Mouse (Mus musculus): ENCODE data around the gene P2ry6. TPM values are rescaled to one million over a fixed set of nuclear protein-coding genes. Genes with fewer than 3 reads are reported as not detected.
A peak's percentile ranks its signal among the peaks of the same experiment; 100 is the strongest.

The P2ry6 gene
- polyA plus RNA-seq, 1 experiment from 2014 or later, result 3.8 TPM

DNA sequence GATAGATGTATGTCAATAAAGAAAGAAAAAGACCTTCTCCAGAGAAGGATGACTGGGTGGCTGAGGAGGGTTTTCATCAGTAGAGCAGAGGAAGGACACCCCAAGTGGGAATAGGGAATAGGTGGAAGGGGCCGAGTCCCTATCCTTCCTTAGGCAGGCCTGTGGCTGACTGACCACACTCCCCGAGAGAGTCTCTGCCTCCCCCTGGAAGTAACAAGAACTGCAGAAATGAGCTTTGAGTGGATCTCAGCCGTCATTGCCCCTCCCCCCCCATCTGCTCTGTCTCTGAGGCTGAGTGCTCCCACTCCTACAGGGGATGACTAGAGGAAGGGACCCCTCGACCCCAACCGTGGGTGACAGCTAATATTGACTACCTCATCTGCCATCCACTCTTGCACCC is 33.3 kb downstream of the P2ry6 start:
- Histone ChIP-seq H3K27me3 (0 out of 2 replicates have a peak, but pooled peaks cover 5% of the 10 kb centered on the region), H3K36me3 (no peaks in the 10 kb centered on the region), H3K9me3 (replicated peaks) (no peaks in the 10 kb centered on the region), H3K4me1 (replicated peaks) (peaks cover 15% of the 10 kb centered on the region), H3K4me2 (no peak overlapping the region), H3K27ac (no peak overlapping the region), H3K4me3 (no peak overlapping the region), H3K9ac (no peak overlapping the region)
- no peak for ATAC-seq (replicated peaks; ENCODE audit: insufficient number of reproducible peaks, insufficient read depth, low FRiP score, low read depth)
- WGBS, result 32% methylated on average over 5 of the region's 5 CpGs

DNA sequence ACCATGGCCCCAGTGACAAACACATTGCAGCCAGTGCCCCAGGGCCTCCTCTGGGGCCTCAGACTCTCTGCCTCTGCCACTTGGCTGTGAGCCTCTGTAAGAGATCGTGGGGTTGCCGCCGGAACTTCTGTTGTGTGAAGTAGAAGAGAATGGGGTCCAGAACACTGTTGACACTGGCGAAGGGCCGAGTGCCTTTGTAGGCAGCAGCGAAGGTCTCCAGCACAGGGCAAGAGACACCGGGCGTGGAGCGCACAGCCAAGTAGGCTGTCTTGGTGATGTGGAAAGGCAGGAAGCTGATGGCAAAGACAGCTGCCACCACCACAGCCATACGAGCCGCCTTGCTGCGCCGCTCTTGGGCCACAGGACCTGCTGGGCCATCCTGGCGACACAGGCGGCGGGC is 36.3 kb downstream of the P2ry6 start:
- WGBS, result 75% methylated on average over 16 of the region's 16 CpGs

DNA sequence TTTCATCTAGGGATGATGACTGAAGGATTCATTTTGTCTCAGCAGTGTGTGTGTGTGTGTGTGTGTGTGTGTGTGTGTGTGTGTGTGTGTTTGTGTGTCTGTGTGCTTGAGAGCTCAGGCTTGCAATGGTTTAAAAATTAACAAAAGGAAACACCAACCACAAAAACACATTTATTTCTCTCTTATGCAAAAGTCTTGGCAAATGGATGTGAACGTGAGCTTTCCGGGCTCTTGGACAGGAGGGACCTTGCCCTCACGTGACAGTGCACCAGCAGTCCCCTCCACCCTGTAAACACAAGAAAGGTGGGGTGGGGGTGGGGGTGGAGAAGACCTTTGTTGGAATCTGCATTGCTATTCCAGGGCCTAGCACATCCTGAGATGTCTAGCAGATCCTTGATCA is 37.0 kb downstream of the P2ry6 start:
- ATAC-seq (replicated peaks; ENCODE audit: insufficient number of reproducible peaks, insufficient read depth, low FRiP score, low read depth), result no peak
- H3K4me1 ChIP-seq (replicated peaks), result peaks cover 7% of the 10 kb centered on the region
- H3K36me3 ChIP-seq, result no peaks in the 10 kb centered on the region
- WGBS, result 66% methylated on average over 3 of the region's 3 CpGs
- no peaks in the 10 kb centered on the region for H3K27me3 ChIP-seq
- no peak overlapping the region for H3K4me2 ChIP-seq
- H3K9ac ChIP-seq, result no peak overlapping the region
- H3K9me3 ChIP-seq (replicated peaks), result no peaks in the 10 kb centered on the region
- H3K4me3 ChIP-seq, result no peak overlapping the region
- H3K27ac ChIP-seq, result no peak overlapping the region

More for the DNA sequence above, 36.3 kb downstream of the P2ry6 start:
- no peaks in the 10 kb centered on the region for H3K9me3 ChIP-seq (replicated peaks)
- no peak overlapping the region for H3K4me3 ChIP-seq
- H3K36me3 ChIP-seq, result no peaks in the 10 kb centered on the region
- no peak overlapping the region for H3K4me2 ChIP-seq
- peaks cover 10% of the 10 kb centered on the region for H3K4me1 ChIP-seq (replicated peaks)
- H3K27ac ChIP-seq, result no peak overlapping the region
- ATAC-seq (replicated peaks; ENCODE audit: insufficient number of reproducible peaks, insufficient read depth, low FRiP score, low read depth), result no peak
- H3K9ac ChIP-seq, result no peak overlapping the region
- H3K27me3 ChIP-seq, result no peaks in the 10 kb centered on the region

DNA sequence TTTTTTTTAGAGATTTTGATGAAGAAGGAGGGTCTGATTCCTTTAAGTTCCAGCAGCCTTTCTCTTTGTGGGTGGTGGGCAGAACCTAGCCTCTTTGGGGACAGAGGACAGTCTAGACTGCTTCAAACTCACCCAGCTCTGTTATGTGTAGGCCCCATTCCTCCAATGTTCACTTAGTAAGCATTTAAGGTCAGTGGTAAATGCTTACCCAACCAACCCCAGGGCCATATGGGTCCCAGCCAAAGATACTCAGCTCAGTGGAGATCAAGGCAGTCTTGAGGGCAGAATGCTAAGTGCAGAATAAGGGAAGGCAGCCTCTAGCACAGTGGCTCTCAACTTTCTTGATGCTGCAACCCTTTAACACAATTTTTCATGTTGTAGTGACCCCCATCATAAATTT is 40.9 kb downstream of the P2ry6 start:
- Histone ChIP-seq H3K9me3 (replicated peaks) (no peaks in the 10 kb centered on the region), H3K27ac (no peak overlapping the region), H3K4me3 (no peak overlapping the region), H3K4me2 (no peak overlapping the region), H3K36me3 (no peaks in the 10 kb centered on the region), H3K9ac (no peak overlapping the region), H3K4me1 (replicated peaks) (peaks cover 25% of the 10 kb centered on the region), H3K27me3 (no peaks in the 10 kb centered on the region)
- no peak for ATAC-seq (replicated peaks; ENCODE audit: insufficient number of reproducible peaks, insufficient read depth, low FRiP score, low read depth)

DNA sequence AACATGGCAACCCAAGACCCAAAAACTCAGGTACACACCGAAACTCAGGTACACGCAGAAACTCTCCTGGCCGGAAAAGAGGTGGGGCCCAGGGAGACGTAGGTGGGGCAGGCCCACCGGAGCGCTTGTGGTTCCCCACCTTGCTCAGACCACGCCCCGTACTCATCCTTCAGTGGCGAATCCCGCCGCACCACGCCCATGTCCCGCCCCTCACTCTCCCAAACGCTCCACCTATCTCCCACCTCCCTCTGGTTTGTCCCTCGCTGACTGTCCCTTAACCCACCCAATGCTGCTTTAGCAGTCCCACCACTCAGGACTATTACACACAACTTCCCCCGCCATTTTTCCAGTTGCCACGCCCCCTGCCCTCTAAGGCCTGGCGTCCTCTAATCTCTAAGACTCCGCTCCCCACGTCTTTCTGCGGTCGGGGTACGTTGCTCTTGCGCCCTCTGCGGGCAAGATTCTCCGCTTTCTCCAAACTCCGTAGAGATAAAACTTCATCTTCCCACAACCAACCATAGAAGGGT is 41.9 kb downstream of the P2ry6 start:
- Histone ChIP-seq H3K27me3 (no peaks in the 10 kb centered on the region), H3K4me3 (peak overlapping the region; percentile 75), H3K27ac (peak overlapping the region; percentile 96), H3K4me1 (replicated peaks) (peaks cover 34% of the 10 kb centered on the region), H3K9ac (peak overlapping the region; percentile 87), H3K9me3 (replicated peaks) (no peaks in the 10 kb centered on the region), H3K36me3 (no peaks in the 10 kb centered on the region), H3K4me2 (peak overlapping the region; percentile 90)
- ATAC-seq (replicated peaks; ENCODE audit: insufficient number of reproducible peaks, insufficient read depth, low FRiP score, low read depth), result peak; percentile 89
- under 1% methylated on average over 26 of the region's 27 CpGs for WGBS

DNA sequence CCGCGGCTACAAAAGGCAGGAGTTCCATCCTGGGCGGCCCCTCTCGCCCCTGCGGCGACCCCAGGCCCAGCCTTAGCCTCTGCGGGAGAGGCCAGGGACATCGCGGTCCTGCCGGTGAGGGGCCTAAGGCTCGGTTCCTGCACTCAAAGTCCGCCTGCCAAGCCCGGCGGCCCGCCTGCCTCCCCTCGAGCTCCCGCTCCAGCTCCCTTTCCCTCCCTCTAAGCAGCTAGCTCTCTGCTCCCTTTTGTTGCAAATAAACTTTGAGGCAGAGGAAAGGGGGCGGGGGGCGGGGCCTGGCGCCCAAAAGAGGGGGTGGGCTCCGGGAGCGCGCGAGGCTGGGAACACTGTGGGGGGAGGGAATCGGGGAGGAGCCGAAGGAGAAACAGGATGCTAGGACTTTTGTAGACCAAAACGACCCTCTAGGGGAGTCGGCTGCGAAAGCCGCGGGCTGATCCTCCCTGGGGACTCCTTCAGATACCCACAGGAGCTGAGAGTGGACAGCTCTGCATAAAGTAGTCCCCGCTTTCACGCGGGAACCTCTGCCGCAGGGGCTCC is 42.4 kb downstream of the P2ry6 start, which contains the start of gene Arhgef17:
Gene Arhgef17 (minus strand): TSS at position 182 of the 555 bp plus-strand sequence.
- Histone ChIP-seq H3K27me3 (no peaks in the 10 kb centered on the region), H3K4me3 (peak within 1 kb of the TSS; percentile 75), H3K4me2 (peak within 1 kb of the TSS; percentile 90), H3K36me3 (no peaks in the 10 kb centered on the region), H3K27ac (peak within 1 kb of the TSS; percentile 96), H3K9me3 (replicated peaks) (no peaks in the 10 kb centered on the region), H3K4me1 (replicated peaks) (peaks cover 40% of the 10 kb centered on the region), H3K9ac (peak within 1 kb of the TSS; percentile 87)
- WGBS, result under 1% methylated on average over 35 of the region's 35 CpGs
- peak; percentile 61 for ATAC-seq (replicated peaks; ENCODE audit: insufficient number of reproducible peaks, insufficient read depth, low FRiP score, low read depth)

DNA sequence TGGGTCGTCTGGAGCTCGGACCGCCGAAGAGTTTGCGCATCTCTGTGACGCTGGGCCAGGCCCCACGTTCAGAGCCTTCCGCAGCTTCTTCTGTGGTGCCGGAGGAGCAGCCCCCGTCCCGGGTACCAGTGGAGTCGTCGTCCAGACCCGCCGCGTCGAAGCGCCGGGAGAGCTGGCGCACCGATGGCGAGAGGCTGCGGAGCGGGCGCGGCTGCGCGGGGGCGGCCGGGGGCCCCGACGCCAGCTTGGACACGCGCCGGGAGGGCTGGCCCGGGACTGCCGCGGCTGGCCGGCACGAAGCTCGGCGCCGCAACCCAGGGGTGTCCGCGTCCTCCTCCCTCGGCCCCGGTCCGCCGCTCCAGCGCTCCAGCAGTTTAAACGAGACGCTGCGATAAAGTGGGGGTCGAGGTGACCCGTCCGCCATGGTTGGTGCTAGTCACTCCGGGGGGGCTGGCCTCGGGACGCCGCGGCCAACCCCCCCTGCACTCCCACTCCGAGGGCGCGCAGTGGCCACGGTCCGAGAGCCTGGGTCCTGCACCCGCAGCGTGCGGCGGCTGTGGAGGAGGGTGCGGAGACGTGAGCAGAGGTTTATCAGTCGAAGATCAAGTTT is 43.0 kb downstream of the P2ry6 start:
- H3K27ac ChIP-seq, result peak overlapping the region; percentile 96
- H3K9ac ChIP-seq, result peak overlapping the region; percentile 87
- WGBS, result under 1% methylated on average over 67 of the region's 73 CpGs
- no peaks in the 10 kb centered on the region for H3K27me3 ChIP-seq
- peak; percentile 20 for ATAC-seq (replicated peaks; ENCODE audit: insufficient number of reproducible peaks, insufficient read depth, low FRiP score, low read depth)
- H3K4me2 ChIP-seq, result peak overlapping the region; percentile 90
- H3K4me3 ChIP-seq, result peak overlapping the region; percentile 75
- H3K9me3 ChIP-seq (replicated peaks), result no peaks in the 10 kb centered on the region
- peaks cover 46% of the 10 kb centered on the region for H3K4me1 ChIP-seq (replicated peaks)
- H3K36me3 ChIP-seq, result no peaks in the 10 kb centered on the region

DNA sequence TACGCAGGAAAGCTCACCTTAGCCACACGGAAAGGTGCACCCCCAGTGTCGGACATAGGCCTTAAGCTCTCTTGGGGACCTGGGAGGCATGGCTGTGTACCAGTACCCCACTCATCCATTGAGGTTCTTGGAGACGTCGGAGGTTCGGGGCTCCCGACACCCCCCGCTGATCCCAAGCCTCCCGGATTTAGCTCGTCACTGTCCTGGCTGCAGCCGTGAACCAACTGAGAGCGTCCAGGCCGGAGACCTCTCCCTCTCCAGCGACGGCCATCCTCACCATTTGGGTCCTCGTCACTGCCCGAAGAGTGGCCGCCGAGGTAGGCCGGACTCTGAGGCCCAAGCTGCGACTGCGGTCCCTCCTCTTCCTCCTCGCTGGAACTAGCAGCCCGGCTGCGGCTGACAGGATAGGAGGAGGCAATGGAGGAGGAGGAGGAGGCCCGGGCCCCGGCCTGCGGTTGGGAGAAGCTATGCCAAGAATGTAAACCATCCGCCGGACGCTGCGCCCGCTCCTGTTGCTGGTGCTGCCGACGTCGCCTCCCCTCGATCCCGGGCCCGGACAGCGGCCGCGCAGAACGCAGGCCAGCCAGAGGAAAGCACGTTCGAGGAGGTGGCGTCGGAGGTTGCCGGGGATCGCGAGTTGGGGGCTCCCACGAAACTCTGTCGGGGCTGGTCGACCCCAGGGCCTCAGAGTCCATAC is 43.7 kb downstream of the P2ry6 start:
- peak overlapping the region; percentile 90 for H3K4me2 ChIP-seq
- peak; percentile 23 for ATAC-seq (replicated peaks; ENCODE audit: insufficient number of reproducible peaks, insufficient read depth, low FRiP score, low read depth)
- H3K9ac ChIP-seq, result peak overlapping the region; percentile 87
- peaks cover 52% of the 10 kb centered on the region for H3K4me1 ChIP-seq (replicated peaks)
- H3K27me3 ChIP-seq, result no peaks in the 10 kb centered on the region
- no peaks in the 10 kb centered on the region for H3K36me3 ChIP-seq
- H3K27ac ChIP-seq, result peak overlapping the region; percentile 96
- WGBS, result 5% methylated on average over 53 of the region's 53 CpGs
- no peaks in the 10 kb centered on the region for H3K9me3 ChIP-seq (replicated peaks)
- H3K4me3 ChIP-seq, result peak overlapping the region; percentile 75

DNA sequence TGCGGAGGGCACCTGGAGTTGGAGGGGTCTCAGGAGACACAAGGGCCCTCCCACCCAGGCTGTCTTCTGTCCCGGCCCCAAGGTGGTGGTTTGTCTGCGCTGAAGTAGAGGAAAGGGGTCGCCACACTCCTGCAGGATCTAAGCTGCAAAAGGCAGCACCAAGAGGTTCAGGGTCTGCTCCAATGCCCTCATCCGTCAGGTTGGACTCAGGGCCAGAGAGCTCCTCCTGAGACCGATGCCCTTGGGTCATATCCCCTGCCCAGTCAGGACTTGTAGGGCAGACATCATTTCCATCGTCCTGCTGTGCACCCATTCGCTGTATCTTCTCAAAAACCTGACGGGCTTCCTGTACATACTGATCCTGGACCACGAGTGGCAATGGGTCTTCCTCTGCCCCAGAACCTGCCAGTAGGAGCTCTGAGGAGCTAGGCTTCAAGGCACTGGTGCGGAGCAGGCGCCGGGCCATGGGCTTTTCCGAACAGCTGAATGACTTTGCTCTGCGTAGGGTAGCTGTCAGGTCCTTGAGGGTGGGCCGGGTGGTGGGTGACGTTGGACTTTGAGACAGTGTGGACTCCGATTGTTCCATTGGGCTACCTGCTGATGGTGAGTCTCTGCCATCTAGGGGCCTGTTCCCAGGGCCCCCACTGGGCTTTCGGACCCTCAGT is 44.7 kb downstream of the P2ry6 start:
- 61% methylated on average over 19 of the region's 19 CpGs for WGBS
- no peak for ATAC-seq (replicated peaks; ENCODE audit: insufficient number of reproducible peaks, insufficient read depth, low FRiP score, low read depth)
- no peak overlapping the region for H3K27ac ChIP-seq

DNA sequence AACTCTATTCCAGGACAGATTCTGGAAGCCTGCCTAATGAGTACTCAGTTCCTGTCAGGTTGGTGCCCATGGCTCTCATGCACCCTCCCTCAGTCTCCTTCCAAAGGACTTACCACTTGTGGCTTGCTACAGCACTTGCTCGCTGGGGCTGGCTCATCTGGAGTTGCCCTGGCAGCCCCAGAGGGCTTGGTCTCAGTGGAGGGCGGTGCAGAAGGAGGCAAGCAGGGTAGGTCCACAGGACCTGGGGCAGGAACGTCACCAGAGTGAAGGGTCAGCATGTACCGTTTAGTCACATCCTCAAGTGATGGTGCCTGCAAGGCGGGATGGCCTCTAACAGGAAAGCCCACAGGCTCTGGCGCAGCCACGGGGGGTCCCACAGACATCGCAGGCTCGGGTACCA is 46.0 kb downstream of the P2ry6 start:
- Histone ChIP-seq H3K9me3 (replicated peaks) (no peaks in the 10 kb centered on the region), H3K36me3 (no peaks in the 10 kb centered on the region), H3K4me1 (replicated peaks) (peaks cover 75% of the 10 kb centered on the region), H3K4me3 (peak overlapping the region; percentile 75), H3K27ac (no peak overlapping the region), H3K9ac (peak overlapping the region; percentile 87), H3K27me3 (no peaks in the 10 kb centered on the region), H3K4me2 (peak overlapping the region; percentile 90)
- no peak for ATAC-seq (replicated peaks; ENCODE audit: insufficient number of reproducible peaks, insufficient read depth, low FRiP score, low read depth)
- whole genome bisulfite sequencing, result 36% methylated on average over 9 of the region's 9 CpGs

More for the DNA sequence above, 44.7 kb downstream of the P2ry6 start:
- H3K4me2 ChIP-seq, result peak overlapping the region; percentile 90
- H3K27me3 ChIP-seq, result no peaks in the 10 kb centered on the region
- no peaks in the 10 kb centered on the region for H3K9me3 ChIP-seq (replicated peaks)
- H3K36me3 ChIP-seq, result no peaks in the 10 kb centered on the region
- peaks cover 62% of the 10 kb centered on the region for H3K4me1 ChIP-seq (replicated peaks)
- H3K9ac ChIP-seq, result peak overlapping the region; percentile 87
- peak overlapping the region; percentile 75 for H3K4me3 ChIP-seq
